Mouse (Mus musculus): Measurements from ENCODE around the gene Usp13. TPM values are rescaled to one million over a fixed set of nuclear protein-coding genes. Genes with fewer than 3 reads are reported as not detected.
A peak's percentile ranks its signal among the peaks of the same experiment; 100 is the strongest.

The Usp13 gene
- total RNA-seq, 2 experiments from 2014 or later = not detected

GRCm38 (mm10) chr3:32924168-32924567 lies 106.8 kb downstream of the Usp13 start:
- no peak for ATAC-seq (replicated peaks; ENCODE audit: poor library complexity)

GRCm38 (mm10) chr3:32939802-32940501 lies 122.6 kb downstream of the Usp13 start:
- ATAC-seq (replicated peaks; ENCODE audit: poor library complexity) = no peak

GRCm38 (mm10) chr3:32947486-32947885 lies 130.1 kb downstream of the Usp13 start:
- ATAC-seq (replicated peaks; ENCODE audit: poor library complexity) = no peak

GRCm38 (mm10) chr3:32951382-32951781 lies 134.0 kb downstream of the Usp13 start:
- ATAC-seq (replicated peaks; ENCODE audit: poor library complexity) = no peak

- ATAC-seq (replicated peaks; ENCODE audit: poor library complexity) = no peak
Measured at GRCm38 (mm10) chr3:32961494-32961893, 144.1 kb downstream of the Usp13 start.

GRCm38 (mm10) chr3:32965528-32965927 lies 148.2 kb downstream of the Usp13 start:
- ATAC-seq (replicated peaks; ENCODE audit: poor library complexity) = peak; percentile 74

- ATAC-seq (replicated peaks; ENCODE audit: poor library complexity) = no peak
Measured at GRCm38 (mm10) chr3:32968671-32969425, 151.5 kb downstream of the Usp13 start.

GRCm38 (mm10) chr3:32970257-32970656 lies 152.9 kb downstream of the Usp13 start:
- no peak for ATAC-seq (replicated peaks; ENCODE audit: poor library complexity)

- ATAC-seq (replicated peaks; ENCODE audit: poor library complexity) = no peak
Measured at GRCm38 (mm10) chr3:32979238-32979637, 161.9 kb downstream of the Usp13 start.

- ATAC-seq (replicated peaks; ENCODE audit: poor library complexity) = no peak
Measured at GRCm38 (mm10) chr3:32979981-32980380, 162.6 kb downstream of the Usp13 start.

GRCm38 (mm10) chr3:32985141-32985540 lies 167.8 kb downstream of the Usp13 start:
- no peak for ATAC-seq (replicated peaks; ENCODE audit: poor library complexity)

Other genes starting within 250 kb of the Usp13 start
- gene Gnb4, start 201.0 kb upstream of the Usp13 start, total RNA-seq (2015) = 2.1 and 8.3 TPM in 2 replicates
- gene Gnb4, start 201.0 kb upstream of the Usp13 start, total RNA-seq (2017) = 3.0 and 13.7 TPM in 2 replicates
- gene Actl6a, start 111.2 kb upstream of the Usp13 start, total RNA-seq (2015) = 119 and 137 TPM in 2 replicates
- 80.8 and 100 TPM in 2 replicates for gene Actl6a, start 111.2 kb upstream of the Usp13 start, total RNA-seq (2017)
- 293 and 301 TPM in 2 replicates for gene Ndufb5, start 80.6 kb upstream of the Usp13 start, total RNA-seq (2015)
- gene Ndufb5, start 80.6 kb upstream of the Usp13 start, total RNA-seq (2017) = 163 and 224 TPM in 2 replicates
- 53.2 and 53.8 TPM in 2 replicates for gene Mrpl47, start 79.9 kb upstream of the Usp13 start, total RNA-seq (2015)
- 21.2 and 27.1 TPM in 2 replicates for gene Mrpl47, start 79.9 kb upstream of the Usp13 start, total RNA-seq (2017)

Data from megakaryocyte progenitor cell, adult 5-6 weeks (primary cell).